Mouse (Mus musculus) liver, postnatal 0 days (tissue): ENCODE results near the gene Hist1h3d.

Experiments
- CTCF ChIP-seq: sonication (generic); IDR thresholded peaks from 2 replicates; pipeline ENCODE4 v1.5.1; 2016; ENCODE audit warnings: antibody characterized with exemption, low read depth
- EP300 ChIP-seq: IDR thresholded peaks from 2 replicates; pipeline ENCODE4 v1.6.1; 2016; ENCODE audit warnings: antibody characterized with exemption, low read depth, mild to moderate bottlenecking

DNA sequence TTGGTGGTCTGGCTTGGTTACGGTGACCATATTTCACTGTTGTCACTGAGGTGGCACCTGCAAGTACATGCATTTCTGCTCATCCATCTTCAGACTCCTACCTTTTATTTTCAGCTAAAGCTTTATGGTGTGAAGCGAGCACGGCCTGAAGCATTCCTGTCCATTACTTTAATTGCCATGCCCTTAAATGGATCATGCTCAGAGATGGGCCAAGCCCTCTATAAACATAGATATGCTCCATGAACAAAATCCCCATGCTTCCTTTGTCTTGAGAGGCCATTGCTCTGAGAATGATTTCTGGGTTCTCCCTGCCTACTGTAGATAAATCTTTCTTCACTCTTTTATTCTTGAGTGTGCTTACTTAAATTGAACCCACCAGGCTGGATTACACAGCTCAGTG lies 28.9 kb downstream of the Hist1h3d start:
- no peak for TF ChIP-seq CTCF
- no peak for TF ChIP-seq EP300
